Mouse (Mus musculus) ES-CJ7 (cell line): ENCODE measurements around the gene Rxfp2.

ENCODE experiments used
- DNase-seq: peaks from one replicate; pipeline ENCODE4 v3.0.0; 2011; ENCODE audit warnings: low read depth, low spot score

Rxfp2 gene

GRCm38 (mm10) chr5:150018656-150019055, at the start of gene Rxfp2:
TSS of gene Rxfp2 (plus strand) at chr5:150018675.
- DNase-seq: no peak

- DNase-seq: no peak
These were observed 48.2 kb upstream of the Rxfp2 start for GRCm38 (mm10) chr5:149970261-149970660.

- no peak for DNase-seq
These were observed 41.4 kb upstream of the Rxfp2 start for GRCm38 (mm10) chr5:149977027-149977426.

GRCm38 (mm10) chr5:149983621-149984020, 34.9 kb upstream of the Rxfp2 start:
- no peak for DNase-seq

- DNase-seq: peak; percentile 68
These were observed 23.9 kb upstream of the Rxfp2 start for GRCm38 (mm10) chr5:149994578-149994977.

- DNase-seq: peak; percentile 45
These were observed 21.9 kb upstream of the Rxfp2 start for GRCm38 (mm10) chr5:149996614-149997013.

GRCm38 (mm10) chr5:149997321-149998034, 21.0 kb upstream of the Rxfp2 start:
- no peak for DNase-seq

GRCm38 (mm10) chr5:149998311-149998710, 20.2 kb upstream of the Rxfp2 start:
- no peak for DNase-seq

GRCm38 (mm10) chr5:150005355-150005754, 13.1 kb upstream of the Rxfp2 start:
- DNase-seq: no peak

GRCm38 (mm10) chr5:150016861-150017260, 1.6 kb upstream of the Rxfp2 start:
- DNase-seq: no peak

- no peak for DNase-seq
These were observed 803 bp upstream of the Rxfp2 start for GRCm38 (mm10) chr5:150017672-150018071.

GRCm38 (mm10) chr5:150020851-150021250, 2.4 kb downstream of the Rxfp2 start:
- DNase-seq: peak; percentile 74

- no peak for DNase-seq
These were observed 3.3 kb downstream of the Rxfp2 start for GRCm38 (mm10) chr5:150021805-150022204.

- no peak for DNase-seq
These were observed 4.1 kb downstream of the Rxfp2 start for GRCm38 (mm10) chr5:150022556-150022955.

GRCm38 (mm10) chr5:150023476-150023875, 5.0 kb downstream of the Rxfp2 start:
- peak; percentile 61 for DNase-seq

GRCm38 (mm10) chr5:150024188-150024587, 5.7 kb downstream of the Rxfp2 start:
- peak; percentile 38 for DNase-seq

GRCm38 (mm10) chr5:150024901-150025300, 6.4 kb downstream of the Rxfp2 start:
- no peak for DNase-seq

GRCm38 (mm10) chr5:150025326-150025725, 6.9 kb downstream of the Rxfp2 start:
- no peak for DNase-seq

GRCm38 (mm10) chr5:150026509-150027087, 8.1 kb downstream of the Rxfp2 start:
- DNase-seq: no peak

GRCm38 (mm10) chr5:150031201-150031600, 12.7 kb downstream of the Rxfp2 start:
- DNase-seq: no peak

- no peak for DNase-seq
These were observed 13.2 kb downstream of the Rxfp2 start for GRCm38 (mm10) chr5:150031634-150032033.

GRCm38 (mm10) chr5:150032075-150032492, 13.6 kb downstream of the Rxfp2 start:
- no peak for DNase-seq

- DNase-seq: no peak
These were observed 17.8 kb downstream of the Rxfp2 start for GRCm38 (mm10) chr5:150036286-150036685.
